Mouse (Mus musculus) cerebral cortex, adult 2 months (tissue): ENCODE measurements around the gene Rnf215.

Experiments used
- WGBS: fragments of 180-500 bp; shearing (Covaris S2); methylation state at CpG from one replicate; pipeline ENCODE4 v1.1.7; 2018; 5-methylcytosine and 5-hydroxymethylcytosine counted together

Rnf215 gene

GRCm38 (mm10) chr11:4134986-4135935 lies at the start of gene Rnf215:
Gene Rnf215, plus strand, starts transcription at chr11:4135202.
- under 1% methylated on average over 66 of the region's 66 CpGs for WGBS

- 42% methylated on average over 1 of the region's 1 CpGs for WGBS
Observed at GRCm38 (mm10) chr11:4086246-4086645, 48.8 kb upstream of the Rnf215 start.

- WGBS, result 26% methylated on average over 2 of the region's 2 CpGs
Observed at GRCm38 (mm10) chr11:4087267-4087666, 47.7 kb upstream of the Rnf215 start.

GRCm38 (mm10) chr11:4093459-4094377 lies 41.3 kb upstream of the Rnf215 start:
- whole genome bisulfite sequencing, result 75% methylated on average over 18 of the region's 18 CpGs

GRCm38 (mm10) chr11:4094378-4095170 lies 40.4 kb upstream of the Rnf215 start:
- 3% methylated on average over 23 of the region's 24 CpGs for WGBS

- WGBS, result 4% methylated on average over 34 of the region's 34 CpGs
Observed at GRCm38 (mm10) chr11:4095171-4096053, 39.6 kb upstream of the Rnf215 start, which contains the start of gene Mtfp1. Gene Mtfp1, minus strand, starts transcription at chr11:4095445.

- 2% methylated on average over 45 of the region's 45 CpGs for WGBS
Observed at GRCm38 (mm10) chr11:4096054-4096984, 38.7 kb upstream of the Rnf215 start.

GRCm38 (mm10) chr11:4097091-4097621 lies 37.8 kb upstream of the Rnf215 start:
- 17% methylated on average over 10 of the region's 10 CpGs for WGBS

GRCm38 (mm10) chr11:4098120-4098519 lies 36.9 kb upstream of the Rnf215 start:
- 49% methylated on average over 8 of the region's 8 CpGs for WGBS

GRCm38 (mm10) chr11:4098816-4099215 lies 36.2 kb upstream of the Rnf215 start:
- 67% methylated on average over 7 of the region's 7 CpGs for WGBS

- WGBS, result 50% methylated on average over 3 of the region's 3 CpGs
Observed at GRCm38 (mm10) chr11:4099447-4099846, 35.6 kb upstream of the Rnf215 start.

GRCm38 (mm10) chr11:4101851-4102250 lies 33.2 kb upstream of the Rnf215 start:
- WGBS, result 68% methylated on average over 5 of the region's 5 CpGs

- WGBS, result 86% methylated on average over 14 of the region's 14 CpGs
Observed at GRCm38 (mm10) chr11:4103522-4103921, 31.5 kb upstream of the Rnf215 start.

- WGBS, result 53% methylated on average over 5 of the region's 5 CpGs
Observed at GRCm38 (mm10) chr11:4104989-4105388, 30.0 kb upstream of the Rnf215 start.

GRCm38 (mm10) chr11:4105444-4105843 lies 29.6 kb upstream of the Rnf215 start:
- WGBS, result 41% methylated on average over 6 of the region's 6 CpGs

GRCm38 (mm10) chr11:4107901-4108300 lies 27.1 kb upstream of the Rnf215 start:
- 95% methylated on average over 6 of the region's 6 CpGs for WGBS

GRCm38 (mm10) chr11:4108691-4109090 lies 26.3 kb upstream of the Rnf215 start:
- WGBS, result 91% methylated on average over 7 of the region's 7 CpGs

GRCm38 (mm10) chr11:4112033-4112432 lies 23.0 kb upstream of the Rnf215 start:
- WGBS, result 92% methylated on average over 4 of the region's 4 CpGs

- WGBS, result 84% methylated on average over 6 of the region's 6 CpGs
Observed at GRCm38 (mm10) chr11:4112861-4113260, 22.1 kb upstream of the Rnf215 start.
